In the genomic region with DNA sequence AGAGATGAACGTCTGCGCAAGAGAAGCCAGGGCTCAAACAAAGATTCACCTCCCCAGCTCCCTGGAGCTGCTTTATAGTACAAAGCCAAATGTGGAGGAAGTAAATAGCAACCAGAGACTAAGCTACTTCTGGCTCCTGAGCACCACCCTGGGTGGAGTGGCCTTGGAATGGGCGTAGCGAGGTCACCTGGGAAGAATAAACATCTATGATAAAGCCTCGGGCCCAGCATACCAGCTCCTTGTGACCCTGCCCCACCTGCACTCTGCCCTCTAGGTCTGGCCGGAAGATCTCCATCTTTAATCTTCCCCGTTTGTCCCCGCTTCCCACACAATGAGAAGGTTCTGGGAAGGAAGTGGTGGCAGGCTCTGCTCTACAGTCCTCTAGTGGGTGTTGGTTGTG, we compare ENCODE assay signal across 14 mouse cellular contexts.
"Had no signal": no experiment of that assay in that cellular context is flagged by ENCODE, and none has a peak within 500 bp of the region (broad histone marks: within the 10 kb centered on the region; RNA-seq: fewer than 3 reads in every experiment).

No protein-coding gene starts in this region.

- DNase-seq: kidney, adult 8-10 months; kidney, postnatal 25 days; layer of hippocampus, adult 9-11 months; layer of hippocampus, postnatal 36 days; right cerebral cortex, postnatal 14 days; thymus, adult 2 months; thymus, postnatal 25 days had no signal

- H3K4me1 ChIP-seq: limb, embryonic 15.5 days; liver, embryonic 12.5 days; megakaryocyte, embryonic 14.5 days; midbrain, embryonic 15.5 days; neural tube, embryonic 13.5 days had no signal

- H3K9ac ChIP-seq: limb, embryonic 15.5 days; liver, embryonic 12.5 days; midbrain, embryonic 15.5 days; neural tube, embryonic 13.5 days had no signal

- ATAC-seq: hindbrain, postnatal 0 days; liver, embryonic 12.5 days; midbrain, embryonic 15.5 days had no signal

- H3K4me2 ChIP-seq: limb, embryonic 15.5 days; liver, embryonic 12.5 days; midbrain, embryonic 11.5 days; midbrain, embryonic 15.5 days; neural tube, embryonic 13.5 days had no signal

- H3K36me3 ChIP-seq: limb, embryonic 15.5 days; liver, embryonic 12.5 days; midbrain, embryonic 15.5 days; neural tube, embryonic 13.5 days had no signal

- H3K27me3 ChIP-seq: limb, embryonic 15.5 days; liver, embryonic 12.5 days; midbrain, embryonic 15.5 days; neural tube, embryonic 13.5 days had no signal

- H3K27ac ChIP-seq: hindbrain, postnatal 0 days; limb, embryonic 15.5 days; liver, embryonic 12.5 days; midbrain, embryonic 15.5 days; neural tube, embryonic 13.5 days had no signal

- H3K4me3 ChIP-seq: limb, embryonic 15.5 days; liver, embryonic 12.5 days; megakaryocyte, embryonic 14.5 days; midbrain, embryonic 15.5 days; neural tube, embryonic 13.5 days had no signal

- H3K9me3 ChIP-seq: limb, embryonic 15.5 days; liver, embryonic 12.5 days; megakaryocyte, embryonic 14.5 days; midbrain, embryonic 15.5 days; neural tube, embryonic 13.5 days had no signal
